Mouse (Mus musculus): Measurements from ENCODE around the gene Bcas3. TPM values are rescaled to one million over a fixed set of nuclear protein-coding genes. Genes with fewer than 3 reads are reported as not detected.
"Not testable (repeated sequence)": the region's sequence is repeated elsewhere in the genome, so short reads cannot be mapped to it uniquely, and the experiment has no call there.

Bcas3 gene
- polyA plus RNA-seq, 1 experiment from 2014 or later, result 31.2 TPM

DNA sequence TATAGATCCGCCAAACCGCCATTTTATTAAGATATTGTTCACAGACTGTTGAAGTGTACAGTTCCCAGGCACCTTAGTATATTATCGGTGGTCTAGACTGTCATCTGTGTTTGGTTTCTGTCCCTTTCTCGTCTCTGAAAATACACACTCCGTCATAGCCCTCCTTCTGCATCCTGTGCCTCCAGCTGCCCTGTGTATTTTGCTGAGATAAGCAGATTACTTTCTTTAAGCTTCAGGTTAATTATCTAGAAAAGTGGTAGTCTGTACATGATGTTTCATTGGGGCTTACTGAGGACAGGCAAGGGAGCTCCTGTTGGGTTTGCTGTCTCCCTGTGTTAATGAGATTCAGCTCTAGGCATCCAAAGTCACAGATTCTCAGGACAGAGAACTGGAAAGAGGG is 146.6 kb downstream of the Bcas3 start:
- Histone ChIP-seq H3K4me2 (ENCODE audit: low read depth, low read length) (no peak overlapping the region), H3K9me3 (replicated peaks; ENCODE audit: control insufficient read depth, low read length) (no peaks in the 10 kb centered on the region), H3K27ac (replicated peaks; ENCODE audit: low read depth, low read length) (no peak overlapping the region), H3K36me3 (replicated peaks; ENCODE audit: control insufficient read depth, insufficient read depth, low read depth, low read length) (no peaks in the 10 kb centered on the region), H3K27me3 (ENCODE audit: control insufficient read depth, insufficient read depth, low read length) (no peaks in the 10 kb centered on the region), H3K4me3 (ENCODE audit: low read depth, low read length) (no peak overlapping the region), H3K9ac (replicated peaks; ENCODE audit: low read length) (no peak overlapping the region), H3K4me1 (ENCODE audit: control insufficient read depth, insufficient read depth, low read length) (no peaks in the 10 kb centered on the region)
- 73% methylated on average over 5 of the region's 5 CpGs for WGBS
- no peak for DNase-seq (ENCODE audit: low spot score)
- ATAC-seq (replicated peaks; ENCODE audit: insufficient number of reproducible peaks, low FRiP score, low TSS enrichment, low read depth), result no peak

DNA sequence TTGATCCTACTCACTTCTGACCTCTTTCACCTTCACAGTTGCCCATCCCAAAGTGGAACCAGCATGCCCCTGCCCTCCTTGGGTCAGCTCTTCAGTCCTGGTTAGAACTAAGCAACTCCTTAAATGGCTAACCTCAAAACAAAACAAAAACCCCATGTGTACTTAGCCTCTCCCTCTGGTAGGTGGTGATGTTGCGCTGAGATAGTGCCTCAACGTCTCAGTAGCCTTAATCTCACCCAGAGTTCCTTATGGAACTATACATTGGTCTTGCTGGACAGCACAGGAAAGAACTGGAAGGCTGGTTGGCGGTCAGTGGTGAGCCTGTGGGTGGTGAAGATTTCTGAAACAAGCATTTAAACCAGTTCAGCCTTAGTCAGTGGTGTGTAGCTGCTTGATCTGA is 149.1 kb downstream of the Bcas3 start:
- no peak overlapping the region for H3K4me3 ChIP-seq (ENCODE audit: low read depth, low read length)
- 75% methylated on average over 3 of the region's 3 CpGs for WGBS

DNA sequence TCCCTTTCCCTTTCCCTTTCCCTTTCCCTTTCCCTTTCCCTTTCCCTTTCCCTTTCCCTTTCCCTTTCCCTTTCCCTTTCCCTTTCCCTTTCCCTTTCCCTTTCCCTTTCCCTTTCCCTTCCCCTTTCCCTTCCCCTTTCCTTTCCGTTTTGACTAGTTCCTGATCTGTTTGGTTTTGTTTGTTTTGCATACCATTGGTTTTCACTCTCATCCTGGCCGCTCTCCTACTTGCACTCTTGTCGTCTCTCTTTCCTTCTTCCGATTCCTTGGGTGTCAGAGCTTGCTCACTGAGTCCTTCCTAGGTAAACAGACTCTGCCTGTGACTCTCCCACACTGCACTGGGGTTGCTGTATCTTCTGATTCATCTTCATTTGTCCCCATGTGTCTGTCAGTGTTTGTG is 151.8 kb downstream of the Bcas3 start:
- 55% methylated on average over 4 of the region's 4 CpGs for WGBS
- H3K9ac ChIP-seq (replicated peaks; ENCODE audit: low read length); H3K27me3 ChIP-seq (ENCODE audit: control insufficient read depth, insufficient read depth, low read length); DNase-seq (ENCODE audit: low spot score); H3K4me3 ChIP-seq (ENCODE audit: low read depth, low read length); ATAC-seq (replicated peaks; ENCODE audit: insufficient number of reproducible peaks, low FRiP score, low TSS enrichment, low read depth); H3K27ac ChIP-seq (replicated peaks; ENCODE audit: low read depth, low read length); H3K4me2 ChIP-seq (ENCODE audit: low read depth, low read length); H3K36me3 ChIP-seq (replicated peaks; ENCODE audit: control insufficient read depth, insufficient read depth, low read depth, low read length); H3K4me1 ChIP-seq (ENCODE audit: control insufficient read depth, insufficient read depth, low read length); H3K9me3 ChIP-seq (replicated peaks; ENCODE audit: control insufficient read depth, low read length): not testable (repeated sequence)

More for the DNA sequence above, 149.1 kb downstream of the Bcas3 start:
- no peak overlapping the region for H3K27ac ChIP-seq (replicated peaks; ENCODE audit: low read depth, low read length)
- H3K4me1 ChIP-seq (ENCODE audit: control insufficient read depth, insufficient read depth, low read length), result no peaks in the 10 kb centered on the region
- H3K9me3 ChIP-seq (replicated peaks; ENCODE audit: control insufficient read depth, low read length), result no peaks in the 10 kb centered on the region
- no peak for ATAC-seq (replicated peaks; ENCODE audit: insufficient number of reproducible peaks, low FRiP score, low TSS enrichment, low read depth)
- H3K4me2 ChIP-seq (ENCODE audit: low read depth, low read length), result no peak overlapping the region
- no peaks in the 10 kb centered on the region for H3K27me3 ChIP-seq (ENCODE audit: control insufficient read depth, insufficient read depth, low read length)
- H3K36me3 ChIP-seq (replicated peaks; ENCODE audit: control insufficient read depth, insufficient read depth, low read depth, low read length), result no peaks in the 10 kb centered on the region
- no peak overlapping the region for H3K9ac ChIP-seq (replicated peaks; ENCODE audit: low read length)
- DNase-seq (ENCODE audit: low spot score), result no peak

DNA sequence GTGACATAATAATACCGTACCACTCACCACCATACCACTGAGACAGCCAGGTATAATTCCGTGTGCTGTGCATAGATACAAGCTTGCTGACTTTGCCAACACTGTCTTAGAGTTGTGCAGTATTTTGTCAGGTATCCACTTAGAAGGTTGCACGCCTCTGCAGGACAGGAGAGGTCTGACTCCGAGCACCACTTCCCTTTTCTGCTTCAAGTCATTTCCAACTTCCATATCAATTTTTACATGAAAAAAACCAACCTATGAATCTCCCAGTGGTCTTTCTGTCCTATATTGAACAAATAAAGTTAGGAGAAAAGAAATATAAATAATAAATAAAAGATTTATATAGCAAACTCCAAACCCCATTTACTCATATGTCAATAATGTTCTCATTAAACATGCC is 152.8 kb downstream of the Bcas3 start:
- H3K27ac ChIP-seq (replicated peaks; ENCODE audit: low read depth, low read length), result no peak overlapping the region
- no peaks in the 10 kb centered on the region for H3K36me3 ChIP-seq (replicated peaks; ENCODE audit: control insufficient read depth, insufficient read depth, low read depth, low read length)
- no peak overlapping the region for H3K9ac ChIP-seq (replicated peaks; ENCODE audit: low read length)
- H3K4me2 ChIP-seq (ENCODE audit: low read depth, low read length), result no peak overlapping the region
- no peaks in the 10 kb centered on the region for H3K4me1 ChIP-seq (ENCODE audit: control insufficient read depth, insufficient read depth, low read length)
- 87% methylated on average over 4 of the region's 4 CpGs for WGBS
- no peak for ATAC-seq (replicated peaks; ENCODE audit: insufficient number of reproducible peaks, low FRiP score, low TSS enrichment, low read depth)
- H3K27me3 ChIP-seq (ENCODE audit: control insufficient read depth, insufficient read depth, low read length), result no peaks in the 10 kb centered on the region
- H3K4me3 ChIP-seq (ENCODE audit: low read depth, low read length), result no peak overlapping the region
- no peaks in the 10 kb centered on the region for H3K9me3 ChIP-seq (replicated peaks; ENCODE audit: control insufficient read depth, low read length)
- DNase-seq (ENCODE audit: low spot score), result no peak

DNA sequence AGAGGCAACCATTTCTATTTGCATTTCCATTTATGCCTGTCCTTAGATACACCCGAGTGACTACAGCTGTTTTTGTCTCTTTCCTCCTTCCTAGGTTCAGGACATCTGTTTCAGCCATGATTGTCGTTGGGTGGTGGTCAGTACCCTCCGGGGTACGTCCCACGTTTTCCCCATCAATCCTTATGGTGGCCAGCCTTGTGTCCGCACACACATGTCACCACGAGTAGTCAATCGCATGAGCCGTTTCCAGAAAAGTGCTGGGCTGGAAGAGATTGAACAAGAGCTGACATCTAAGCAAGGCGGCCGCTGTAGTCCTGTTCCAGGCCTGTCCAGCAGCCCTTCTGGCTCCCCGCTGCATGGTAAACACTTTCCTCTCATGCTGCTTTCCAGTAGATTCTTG is 156.4 kb downstream of the Bcas3 start:
- H3K9me3 ChIP-seq (replicated peaks; ENCODE audit: control insufficient read depth, low read length), result no peaks in the 10 kb centered on the region
- DNase-seq (ENCODE audit: low spot score) (no peak), ATAC-seq (replicated peaks; ENCODE audit: insufficient number of reproducible peaks, low FRiP score, low TSS enrichment, low read depth) (no peak)
- H3K36me3 ChIP-seq (replicated peaks; ENCODE audit: control insufficient read depth, insufficient read depth, low read depth, low read length), result no peaks in the 10 kb centered on the region
- H3K9ac ChIP-seq (replicated peaks; ENCODE audit: low read length), result no peak overlapping the region
- no peak overlapping the region for H3K4me3 ChIP-seq (ENCODE audit: low read depth, low read length)
- WGBS, result 85% methylated on average over 12 of the region's 12 CpGs
- no peaks in the 10 kb centered on the region for H3K4me1 ChIP-seq (ENCODE audit: control insufficient read depth, insufficient read depth, low read length)
- no peak overlapping the region for H3K27ac ChIP-seq (replicated peaks; ENCODE audit: low read depth, low read length)
- no peaks in the 10 kb centered on the region for H3K27me3 ChIP-seq (ENCODE audit: control insufficient read depth, insufficient read depth, low read length)
- H3K4me2 ChIP-seq (ENCODE audit: low read depth, low read length), result no peak overlapping the region

DNA sequence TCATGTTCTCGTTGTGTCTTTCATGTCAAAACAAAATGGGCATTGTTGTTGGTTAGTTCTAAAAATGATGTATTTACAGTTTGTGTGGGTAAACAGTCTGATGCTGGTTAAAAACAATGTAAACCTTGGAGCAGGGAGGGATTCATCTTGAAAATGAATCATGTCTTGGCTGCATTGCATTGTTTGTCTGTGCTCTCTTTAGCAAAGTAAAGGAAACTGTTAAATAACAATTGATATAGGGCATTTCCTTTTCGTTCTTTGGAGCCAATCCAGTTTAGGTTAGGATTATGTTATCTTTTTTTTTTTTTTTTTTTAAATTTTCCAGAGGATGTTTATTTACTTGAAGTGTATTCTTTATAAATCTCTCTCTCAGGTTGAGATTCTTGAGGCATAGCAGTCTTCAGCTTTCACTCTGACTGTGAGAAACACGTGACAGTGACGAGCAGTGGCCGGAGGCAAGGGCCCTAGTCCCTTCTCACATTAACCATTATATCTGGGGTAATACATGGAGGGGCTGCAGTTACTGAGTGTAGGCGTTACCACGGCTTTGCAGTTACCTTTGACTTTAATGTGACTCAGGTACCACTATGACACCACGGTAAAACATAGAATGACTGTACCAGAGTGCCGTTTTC is 158.4 kb downstream of the Bcas3 start:
- ATAC-seq (replicated peaks; ENCODE audit: insufficient number of reproducible peaks, low FRiP score, low TSS enrichment, low read depth), result no peak
- 87% methylated on average over 9 of the region's 9 CpGs for WGBS

DNA sequence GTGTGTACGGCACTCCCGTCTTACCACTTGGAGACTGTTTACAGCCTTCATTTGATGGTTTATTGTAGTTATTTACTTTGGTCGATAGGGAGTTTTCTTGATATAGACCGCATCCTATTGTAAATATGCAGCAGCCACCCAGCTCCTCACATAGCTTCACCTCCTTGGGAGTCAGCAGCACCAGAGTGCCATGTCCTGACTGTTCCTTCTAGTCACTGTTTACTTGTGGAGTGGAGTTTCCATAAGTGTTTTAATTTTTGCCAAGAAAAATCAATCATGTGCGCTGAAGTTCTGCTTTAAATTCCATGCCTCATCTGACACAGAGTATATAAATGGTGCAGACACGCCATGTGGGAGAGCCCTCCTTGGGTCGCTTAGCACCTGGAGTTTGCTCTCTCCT is 163.8 kb downstream of the Bcas3 start:
- H3K4me3 ChIP-seq (ENCODE audit: low read depth, low read length), result no peak overlapping the region

More for the DNA sequence above, 158.4 kb downstream of the Bcas3 start:
- H3K4me2 ChIP-seq (ENCODE audit: low read depth, low read length), result no peak overlapping the region
- no peaks in the 10 kb centered on the region for H3K9me3 ChIP-seq (replicated peaks; ENCODE audit: control insufficient read depth, low read length)
- H3K27me3 ChIP-seq (ENCODE audit: control insufficient read depth, insufficient read depth, low read length), result no peaks in the 10 kb centered on the region
- no peaks in the 10 kb centered on the region for H3K36me3 ChIP-seq (replicated peaks; ENCODE audit: control insufficient read depth, insufficient read depth, low read depth, low read length)
- H3K27ac ChIP-seq (replicated peaks; ENCODE audit: low read depth, low read length), result no peak overlapping the region
- no peak overlapping the region for H3K4me3 ChIP-seq (ENCODE audit: low read depth, low read length)
- no peak for DNase-seq (ENCODE audit: low spot score)
- H3K9ac ChIP-seq (replicated peaks; ENCODE audit: low read length), result no peak overlapping the region
- no peaks in the 10 kb centered on the region for H3K4me1 ChIP-seq (ENCODE audit: control insufficient read depth, insufficient read depth, low read length)

DNA sequence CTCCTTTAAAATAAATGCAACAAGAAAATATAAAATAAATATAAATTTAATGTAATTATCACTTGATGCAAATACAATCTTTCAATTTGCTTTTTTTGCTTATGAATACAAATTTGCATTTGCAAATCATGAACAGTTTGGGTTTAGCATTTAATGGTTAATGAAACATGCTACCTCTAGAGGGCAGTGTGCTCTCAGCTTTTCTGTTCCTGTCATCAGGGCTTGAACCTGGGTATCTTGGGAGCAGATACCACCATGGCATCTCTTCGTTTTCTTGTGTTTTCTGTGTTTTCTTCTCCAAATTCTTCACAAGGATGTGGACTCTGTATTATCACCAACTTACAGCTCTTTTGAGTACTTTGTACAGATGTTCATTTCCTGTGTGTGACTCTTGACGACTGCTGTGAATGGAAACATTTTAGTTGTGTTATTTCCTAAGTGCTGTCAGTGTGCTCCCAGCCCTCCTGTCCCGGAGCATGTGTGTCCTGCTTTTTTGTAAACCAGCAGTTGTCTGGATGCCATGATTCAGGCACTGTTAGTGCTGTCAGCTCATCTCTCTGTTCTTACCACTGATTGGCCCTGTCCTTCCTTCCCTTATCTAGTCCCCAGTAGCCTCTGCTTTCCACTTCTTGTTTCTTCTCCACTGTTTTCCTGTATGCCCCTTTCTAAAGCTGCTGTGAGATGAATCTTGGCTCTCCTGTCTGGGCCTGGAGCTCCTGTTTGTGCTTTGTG is 165.2 kb downstream of the Bcas3 start:
- Histone ChIP-seq H3K4me1 (ENCODE audit: control insufficient read depth, insufficient read depth, low read length) (no peaks in the 10 kb centered on the region), H3K27me3 (ENCODE audit: control insufficient read depth, insufficient read depth, low read length) (no peaks in the 10 kb centered on the region), H3K36me3 (replicated peaks; ENCODE audit: control insufficient read depth, insufficient read depth, low read depth, low read length) (no peaks in the 10 kb centered on the region), H3K9me3 (replicated peaks; ENCODE audit: control insufficient read depth, low read length) (no peaks in the 10 kb centered on the region), H3K4me3 (ENCODE audit: low read depth, low read length) (no peak overlapping the region), H3K9ac (replicated peaks; ENCODE audit: low read length) (no peak overlapping the region), H3K27ac (replicated peaks; ENCODE audit: low read depth, low read length) (no peak overlapping the region), H3K4me2 (ENCODE audit: low read depth, low read length) (no peak overlapping the region)
- WGBS, result 28% methylated on average over 3 of the region's 3 CpGs
- ATAC-seq (replicated peaks; ENCODE audit: insufficient number of reproducible peaks, low FRiP score, low TSS enrichment, low read depth) (no peak), DNase-seq (ENCODE audit: low spot score) (peak; percentile 84)

More for the DNA sequence above, 163.8 kb downstream of the Bcas3 start:
- no peaks in the 10 kb centered on the region for H3K4me1 ChIP-seq (ENCODE audit: control insufficient read depth, insufficient read depth, low read length)
- no peaks in the 10 kb centered on the region for H3K9me3 ChIP-seq (replicated peaks; ENCODE audit: control insufficient read depth, low read length)
- DNase-seq (ENCODE audit: low spot score), result no peak
- no peak overlapping the region for H3K4me2 ChIP-seq (ENCODE audit: low read depth, low read length)
- H3K36me3 ChIP-seq (replicated peaks; ENCODE audit: control insufficient read depth, insufficient read depth, low read depth, low read length), result no peaks in the 10 kb centered on the region
- ATAC-seq (replicated peaks; ENCODE audit: insufficient number of reproducible peaks, low FRiP score, low TSS enrichment, low read depth), result no peak
- no peak overlapping the region; the same call in 1 of the 2 replicates for H3K27ac ChIP-seq (replicated peaks; ENCODE audit: low read depth, low read length)
- no peaks in the 10 kb centered on the region for H3K27me3 ChIP-seq (ENCODE audit: control insufficient read depth, insufficient read depth, low read length)
- H3K9ac ChIP-seq (replicated peaks; ENCODE audit: low read length), result no peak overlapping the region
- WGBS, result 81% methylated on average over 7 of the region's 7 CpGs
